Mouse (Mus musculus) mouse trophoblast stem cell (cell line): Measurements from ENCODE around the gene Map1b.

ENCODE experiments used
- in situ Hi-C, 2 experiments: fragments of 300-500 bp; cut with MseI, MboI; formaldehyde crosslinking; loops; 2 replicates in 1 of 2; 3 replicates in 1 of 2; pipeline ENCODE4 v1.15.1; 2025

The Map1b gene

GRCm38 (mm10) chr13:99528456-99528855 is 12.1 kb upstream of the Map1b start:
- in situ Hi-C loops: no loop called here

GRCm38 (mm10) chr13:99527936-99528335 is 11.6 kb upstream of the Map1b start:
- in situ Hi-C loops: no loop called here

GRCm38 (mm10) chr13:99525491-99525890 is 9.2 kb upstream of the Map1b start:
- in situ Hi-C loops: no loop called here

GRCm38 (mm10) chr13:99517836-99518235 is 1.5 kb upstream of the Map1b start:
- in situ Hi-C loops: no loop called here

- in situ Hi-C loops: no loop called here
These were observed 448 bp downstream of the Map1b start for GRCm38 (mm10) chr13:99515736-99516447.

GRCm38 (mm10) chr13:99514917-99515591 is 1.3 kb downstream of the Map1b start:
- in situ Hi-C loops: no loop called here

GRCm38 (mm10) chr13:99513990-99514389 is 2.4 kb downstream of the Map1b start:
- in situ Hi-C loops: no loop called here

- in situ Hi-C loops: no loop called here
These were observed 3.2 kb downstream of the Map1b start for GRCm38 (mm10) chr13:99513138-99513537.

- in situ Hi-C loops: no loop called here
These were observed 6.4 kb downstream of the Map1b start for GRCm38 (mm10) chr13:99509896-99510295.

- in situ Hi-C loops: no loop called here
These were observed 9.8 kb downstream of the Map1b start for GRCm38 (mm10) chr13:99506580-99506962.

- in situ Hi-C loops: no loop called here
These were observed 10.3 kb downstream of the Map1b start for GRCm38 (mm10) chr13:99505826-99506579.

- in situ Hi-C loops: no loop called here
These were observed 12.9 kb downstream of the Map1b start for GRCm38 (mm10) chr13:99503370-99503979.

- in situ Hi-C loops: no loop called here
These were observed 13.4 kb downstream of the Map1b start for GRCm38 (mm10) chr13:99502911-99503310.

GRCm38 (mm10) chr13:99502126-99502744 is 14.1 kb downstream of the Map1b start:
- in situ Hi-C loops: no loop called here

GRCm38 (mm10) chr13:99501393-99501792 is 14.9 kb downstream of the Map1b start:
- in situ Hi-C loops: no loop called here

- in situ Hi-C loops: no loop called here
These were observed 15.7 kb downstream of the Map1b start for GRCm38 (mm10) chr13:99500609-99501008.

GRCm38 (mm10) chr13:99499764-99500163 is 16.6 kb downstream of the Map1b start:
- in situ Hi-C loops: no loop called here

- in situ Hi-C loops: no loop called here
These were observed 20.2 kb downstream of the Map1b start for GRCm38 (mm10) chr13:99496106-99496505.

- in situ Hi-C loops: no loop called here
These were observed 21.9 kb downstream of the Map1b start for GRCm38 (mm10) chr13:99494416-99494815.

- in situ Hi-C loops: no loop called here
These were observed 22.9 kb downstream of the Map1b start for GRCm38 (mm10) chr13:99493304-99493904.

- in situ Hi-C loops: no loop called here
These were observed 23.6 kb downstream of the Map1b start for GRCm38 (mm10) chr13:99492619-99493303.
